Mouse (Mus musculus): ENCODE measurements around the gene Negr1.

The Negr1 gene

DNA sequence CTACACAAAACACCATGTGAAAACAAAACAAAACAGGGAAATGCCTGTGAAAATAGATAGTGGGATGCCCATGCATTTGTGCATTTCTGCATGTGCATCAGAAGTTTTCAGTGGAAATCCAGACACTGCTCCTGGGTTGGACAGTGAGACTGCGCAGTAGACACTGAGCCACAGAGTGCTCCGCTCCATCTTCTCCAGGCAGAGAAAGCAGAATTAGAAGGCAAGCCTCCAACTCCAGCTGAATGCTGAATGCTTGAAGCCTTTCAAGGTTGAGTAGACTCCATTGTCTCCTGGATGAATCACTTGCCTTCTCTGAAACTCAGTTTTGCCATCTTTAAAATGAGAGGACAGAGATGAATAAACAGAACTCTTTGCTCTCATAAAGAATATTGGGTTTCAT is 546.6 kb downstream of the Negr1 start:
- DNase-seq (ENCODE audit: low spot score) = no peak

GRCm38 (mm10) chr3:157109308-157109707 is 547.7 kb downstream of the Negr1 start:
- DNase-seq (ENCODE audit: low spot score) = peak; percentile 83

GRCm38 (mm10) chr3:157115105-157115760 is 553.6 kb downstream of the Negr1 start:
- DNase-seq (ENCODE audit: low spot score) = peak; percentile 15

- no peak for DNase-seq (ENCODE audit: low spot score)
These were observed 554.4 kb downstream of the Negr1 start for GRCm38 (mm10) chr3:157116024-157116423.

DNA sequence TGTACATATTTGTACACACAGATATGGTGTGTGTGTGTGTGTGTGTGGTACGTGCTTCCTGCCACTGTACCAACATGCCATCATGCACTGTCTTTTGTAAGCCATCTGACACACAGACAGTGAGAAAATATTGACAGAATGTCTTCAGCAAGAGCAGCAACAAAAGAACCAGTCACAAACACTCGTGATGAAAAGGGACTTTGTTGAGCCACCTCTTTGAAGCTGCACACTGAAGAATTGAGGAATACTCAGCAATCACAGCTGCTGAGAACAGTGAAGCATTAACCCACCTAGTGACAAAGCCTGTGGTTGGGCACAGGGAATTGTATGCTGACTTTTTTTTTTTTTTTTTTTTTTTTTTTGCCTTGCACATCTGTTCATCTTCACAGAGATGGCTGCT is 558.3 kb downstream of the Negr1 start:
- no peak for DNase-seq (ENCODE audit: low spot score)

DNA sequence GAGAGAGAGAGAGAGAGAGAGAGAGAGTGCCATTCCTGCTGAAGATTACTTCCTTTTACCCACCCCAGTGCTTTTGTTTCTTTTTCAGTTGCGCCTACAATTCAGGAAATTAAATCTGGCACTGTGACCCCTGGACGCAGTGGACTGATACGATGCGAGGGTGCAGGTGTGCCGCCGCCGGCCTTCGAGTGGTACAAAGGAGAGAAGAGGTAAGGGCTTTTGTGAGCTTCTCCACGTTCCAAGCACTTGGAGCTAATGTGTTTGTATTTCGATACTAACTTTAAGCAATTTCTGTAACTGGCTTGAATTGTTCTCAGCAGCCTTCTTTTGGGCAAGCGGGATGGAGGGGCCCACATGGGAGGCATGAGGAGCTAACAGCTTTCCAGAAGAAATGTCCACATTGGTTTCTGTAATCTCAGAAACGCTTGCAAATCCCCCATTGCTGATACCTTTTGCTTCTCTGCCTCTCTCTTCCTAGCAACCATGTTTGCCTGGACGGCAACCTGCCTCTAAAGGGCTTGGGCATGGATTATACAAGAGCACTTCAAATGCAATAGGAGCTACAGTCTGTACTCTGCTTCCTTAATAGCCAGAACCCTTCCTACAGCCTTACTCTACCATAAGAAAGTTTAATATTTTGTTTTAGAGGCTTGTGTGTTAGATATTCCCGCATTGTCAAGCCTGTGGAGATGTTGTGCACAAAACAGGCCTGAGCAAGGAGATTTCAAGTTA is 584.7 kb downstream of the Negr1 start:
- DNase-seq (ENCODE audit: low spot score) = no peak

GRCm38 (mm10) chr3:157154902-157155301 is 593.3 kb downstream of the Negr1 start:
- no peak for DNase-seq (ENCODE audit: low spot score)

DNA sequence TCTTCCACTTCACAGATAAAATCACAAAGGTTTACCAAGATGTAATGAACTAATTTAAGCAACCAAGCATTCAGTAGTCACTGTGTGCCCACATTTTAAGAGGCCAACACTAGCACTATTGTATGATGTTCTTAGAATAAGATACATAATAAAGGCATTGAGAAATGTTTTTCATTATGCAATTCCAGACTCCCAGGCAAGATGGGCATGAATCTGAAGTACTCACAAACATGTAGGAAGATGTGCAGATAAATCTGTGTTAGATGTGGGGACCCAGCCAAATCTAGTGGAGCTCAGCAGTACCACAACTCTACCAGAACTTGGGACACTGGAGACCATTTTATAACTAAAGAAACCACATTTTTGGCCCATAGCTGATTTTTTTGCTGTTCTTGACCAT is 593.9 kb downstream of the Negr1 start:
- no peak for DNase-seq (ENCODE audit: low spot score)

DNA sequence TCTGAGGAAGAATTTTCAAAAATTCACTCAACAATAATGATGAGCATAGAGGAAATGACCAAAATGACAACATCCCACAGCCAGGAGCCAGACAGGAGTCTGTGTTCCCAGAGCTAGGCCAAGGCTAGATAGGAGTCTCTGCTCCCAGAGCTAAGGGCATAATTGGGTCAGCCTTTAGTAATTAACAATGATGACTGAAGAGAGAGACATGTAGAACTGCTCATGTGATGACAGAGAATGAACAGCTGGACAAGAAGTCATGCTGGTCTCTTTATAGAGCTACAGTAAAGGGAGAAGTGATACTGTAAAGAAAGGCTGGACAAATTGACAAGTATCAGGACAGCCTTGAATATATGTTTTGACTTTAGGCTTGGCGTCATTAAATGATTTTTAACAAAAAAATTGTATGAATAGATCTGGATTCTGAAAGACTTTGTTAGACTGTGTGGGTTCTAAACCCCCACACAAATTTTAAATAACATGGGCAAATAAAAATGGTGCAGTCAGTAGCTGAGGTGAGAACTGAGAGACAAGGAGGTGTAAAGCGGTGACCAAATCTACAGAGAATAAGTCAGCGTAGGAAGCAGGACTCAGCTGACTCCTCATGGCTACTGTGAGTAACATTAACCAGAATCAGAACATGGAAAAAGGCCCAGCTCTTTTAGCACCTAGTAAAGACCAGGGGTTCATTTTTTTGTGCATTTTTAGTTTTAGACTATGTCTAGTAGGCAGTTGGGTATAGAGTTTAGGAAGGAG is 603.4 kb downstream of the Negr1 start:
- no peak for DNase-seq (ENCODE audit: low spot score)

GRCm38 (mm10) chr3:157181975-157182374 is 620.4 kb downstream of the Negr1 start:
- no peak for DNase-seq (ENCODE audit: low spot score)

- peak; percentile 17 for DNase-seq (ENCODE audit: low spot score)
These were observed 627.5 kb downstream of the Negr1 start for GRCm38 (mm10) chr3:157188939-157189725.

DNA sequence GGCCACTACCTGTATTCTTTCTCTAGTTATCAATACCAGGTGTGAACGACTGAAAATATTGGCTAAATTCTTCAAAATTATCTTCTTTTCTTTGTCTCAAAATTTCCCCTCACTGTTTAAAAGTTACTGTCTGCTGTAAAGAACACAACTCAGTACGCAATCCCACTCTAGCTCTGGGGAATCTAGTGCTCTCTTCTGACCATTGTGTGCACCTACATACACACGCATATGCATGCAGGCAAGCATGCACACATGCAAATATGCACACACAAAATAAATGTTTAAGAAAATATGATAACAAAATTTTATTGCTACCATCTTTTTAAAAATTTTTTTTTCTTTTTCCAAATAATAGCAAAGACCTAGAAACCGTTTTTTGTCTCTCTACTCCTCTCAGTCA is 628.2 kb downstream of the Negr1 start:
- DNase-seq (ENCODE audit: low spot score) = no peak

DNA sequence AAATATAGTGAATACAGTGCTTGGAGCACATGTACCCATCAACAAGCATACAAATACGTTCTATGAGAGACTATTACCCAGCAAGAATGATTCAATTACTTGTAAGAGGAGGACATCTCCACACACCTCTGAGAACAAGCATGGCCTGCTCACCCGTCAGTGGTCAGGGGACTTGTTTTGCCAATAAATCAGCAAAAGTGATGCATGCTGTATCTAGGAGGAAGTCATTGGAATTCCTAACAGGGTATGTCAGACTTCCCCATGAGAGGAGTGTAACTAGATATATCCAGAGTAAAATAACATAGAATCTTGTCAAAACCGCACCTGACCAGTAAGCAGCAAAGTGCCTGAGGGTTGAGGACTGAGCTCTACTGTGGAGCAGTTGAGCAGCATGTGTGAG is 629.0 kb downstream of the Negr1 start:
- no peak for DNase-seq (ENCODE audit: low spot score)

GRCm38 (mm10) chr3:157192021-157192420 is 630.4 kb downstream of the Negr1 start:
- no peak for DNase-seq (ENCODE audit: low spot score)

DNA sequence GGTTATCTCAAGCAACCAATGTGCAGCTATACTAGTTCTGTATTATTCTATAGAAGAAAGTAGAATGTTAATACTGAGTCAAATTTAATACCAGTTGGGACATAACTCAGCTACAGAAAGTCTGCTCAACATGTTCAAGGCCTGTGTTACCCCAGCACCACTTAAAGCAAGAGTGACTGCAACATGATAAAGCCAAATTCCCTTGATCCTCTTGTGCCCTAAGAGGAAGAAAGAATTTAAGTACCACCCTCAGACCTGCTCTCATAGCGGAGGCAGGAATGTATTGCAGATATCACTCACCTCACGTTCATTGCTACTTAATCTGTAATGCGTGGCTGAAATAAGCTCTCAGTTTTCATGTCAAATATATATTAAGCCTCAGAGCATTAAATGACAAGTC is 631.5 kb downstream of the Negr1 start:
- no peak for DNase-seq (ENCODE audit: low spot score)

DNA sequence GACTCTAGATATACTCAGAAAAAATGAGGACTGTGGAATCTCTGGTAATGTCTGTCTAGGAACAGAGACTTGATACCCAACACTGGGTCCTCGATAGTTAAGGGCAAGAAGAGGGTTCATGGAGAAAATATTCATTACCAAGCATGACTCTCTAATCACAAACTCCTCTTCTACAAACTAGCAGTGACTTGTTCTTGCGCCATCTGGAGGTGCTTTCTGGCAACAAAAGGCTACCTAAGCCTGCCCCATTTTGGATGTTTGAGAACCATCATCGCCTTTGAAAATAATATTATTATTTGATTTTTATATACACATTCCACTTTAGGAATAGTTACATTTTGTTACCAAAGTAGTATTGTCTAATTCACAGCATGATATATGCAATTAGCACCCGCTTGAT is 637.1 kb downstream of the Negr1 start:
- DNase-seq (ENCODE audit: low spot score) = peak; percentile 32

GRCm38 (mm10) chr3:157201726-157202125 is 640.1 kb downstream of the Negr1 start:
- DNase-seq (ENCODE audit: low spot score) = no peak

DNA sequence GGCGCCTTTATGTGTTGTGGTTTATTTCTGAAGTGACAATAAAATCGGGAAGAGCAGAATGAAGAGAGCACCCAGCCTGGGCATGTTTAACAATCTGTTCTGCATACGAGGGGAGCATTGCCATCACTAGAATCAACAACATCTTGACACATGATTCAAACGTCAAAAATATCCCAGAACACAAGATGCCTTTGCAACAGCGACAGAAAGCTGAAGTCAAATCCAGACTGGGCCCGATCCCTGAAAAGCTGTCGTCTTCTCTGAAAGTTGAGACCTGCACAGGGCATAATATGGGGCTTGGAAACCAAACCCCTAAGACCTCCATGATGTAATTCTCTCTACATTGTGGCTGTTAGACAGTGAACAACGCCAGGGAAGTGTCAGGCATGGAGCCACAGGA is 642.0 kb downstream of the Negr1 start:
- no peak for DNase-seq (ENCODE audit: low spot score)

- DNase-seq (ENCODE audit: low spot score) = peak; percentile 12
These were observed 645.2 kb downstream of the Negr1 start for GRCm38 (mm10) chr3:157206752-157207151.

GRCm38 (mm10) chr3:157208966-157209365 is 647.4 kb downstream of the Negr1 start:
- no peak for DNase-seq (ENCODE audit: low spot score)

GRCm38 (mm10) chr3:157209386-157209785 is 647.8 kb downstream of the Negr1 start:
- no peak for DNase-seq (ENCODE audit: low spot score)

All from embryo, embryonic 10 days (tissue).